Mouse (Mus musculus) ES-E14 (cell line): ENCODE data around the gene Ppard. TPM values are rescaled to one million over a fixed set of nuclear protein-coding genes. Genes with fewer than 3 reads are reported as not detected.

Experiments
- DNase-seq: peaks from one replicate; pipeline ENCODE4 v3.0.0-alpha.2; 2013; ENCODE audit warnings: low read depth, low spot score
- H3K27ac ChIP-seq: 2 replicates; pipeline ENCODE4 v1.5.1; 2012; ENCODE audit warnings: low read depth, mild to moderate bottlenecking, low read length, moderate library complexity, mixed read lengths; ENCODE audit not compliant: poor library complexity, insufficient read depth, severe bottlenecking
- H3K36me3 ChIP-seq: 2 replicates; pipeline ENCODE4 v1.6.1; 2012; ENCODE audit warnings: mild to moderate bottlenecking, low read length, moderate library complexity, mixed read lengths; ENCODE audit not compliant: control insufficient read depth, poor library complexity, insufficient read depth, severe bottlenecking
- H3K4me1 ChIP-seq, 2 experiments: fragments of 150-350 bp in 1 of 2; sonication (generic) in 1 of 2; 2 replicates each; pipeline ENCODE4 v1.6.1; 2012; ENCODE audit warnings: low read length in 2 of 2, mild to moderate bottlenecking in 1 of 2, mixed read lengths in 1 of 2; ENCODE audit not compliant: control insufficient read depth in 2 of 2, insufficient read depth in 2 of 2, poor library complexity in 1 of 2
- H3K4me3 ChIP-seq, 2 experiments: fragments of 150-350 bp in 1 of 2; sonication (generic) in 1 of 2; 2 replicates each; pipeline ENCODE4 v1.5.1; 2012; ENCODE audit warnings: low read length in 2 of 2, low read depth in 1 of 2, mild to moderate bottlenecking in 1 of 2, mixed read lengths in 1 of 2; ENCODE audit not compliant: insufficient read depth in 1 of 2, poor library complexity in 1 of 2, severe bottlenecking in 1 of 2
- H3K9ac ChIP-seq: 2 replicates; pipeline ENCODE4 v1.6.1; 2012; ENCODE audit warnings: low read depth, mild to moderate bottlenecking, low read length, mixed read lengths; ENCODE audit not compliant: poor library complexity, insufficient read depth, severe bottlenecking
- H3K9me3 ChIP-seq: fragments of 150-350 bp; sonication (generic); 2 replicates; pipeline ENCODE4 v1.6.1; 2012; ENCODE audit warnings: low read depth, mild to moderate bottlenecking, low read length; ENCODE audit not compliant: control insufficient read depth, insufficient read depth
- CHD2 ChIP-seq: IDR thresholded peaks from 2 replicates; pipeline ENCODE4 v1.6.1; 2014; ENCODE audit warnings: mild to moderate bottlenecking, low read depth, low read length, inconsistent platforms
- HCFC1 ChIP-seq: IDR thresholded peaks from 2 replicates; pipeline ENCODE4 v1.6.1; 2012; ENCODE audit warnings: low read length, inconsistent platforms, borderline replicate concordance; ENCODE audit not compliant: insufficient read depth
- MAFK ChIP-seq: IDR thresholded peaks from 2 replicates; pipeline ENCODE4 v1.6.1; 2014; ENCODE audit warnings: mild to moderate bottlenecking, low read depth, low read length, inconsistent platforms; ENCODE audit not compliant: insufficient read depth
- ZC3H11A ChIP-seq: IDR thresholded peaks from 2 replicates; pipeline ENCODE4 v1.6.1; 2012; ENCODE audit warnings: low read depth, mild to moderate bottlenecking, inconsistent platforms, low read length, borderline replicate concordance
- ZNF384 ChIP-seq: IDR thresholded peaks from 2 replicates; pipeline ENCODE4 v1.6.1; 2012; ENCODE audit warnings: low read depth, low read length, inconsistent platforms
- in situ Hi-C, 2 experiments: fragments of 600-800 bp; cut with MboI; formaldehyde crosslinking; loops; one replicate each; pipeline ENCODE4 v1.15.1; 2025; ENCODE audit warnings: low sequenced_read_pairs in 2 of 2, inconsistent platforms in 1 of 2; ENCODE audit not compliant: unreplicated experiment in 2 of 2
- total RNA-seq: library from RNA; depleted of rRNA; stranded (reverse); fragments of 300-350 nt; gene quantifications from 2 replicates; pipeline ENCODE4 v1.2.3, GENCODE M21; 2012

Gene Ppard
- total RNA-seq, 1 experiment, result 6.7 TPM

- H3K4me1 ChIP-seq, result peaks cover 0 to 31% of the 10 kb centered on the region in 2 experiments; a peak in 1 of 4 replicates
- no peaks in the 10 kb centered on the region for H3K9me3 ChIP-seq
- peaks cover 35% of the 10 kb centered on the region for H3K36me3 ChIP-seq
- H3K4me3 ChIP-seq, result no peak overlapping the region
- DNase-seq, result no peak
- TF ChIP-seq HCFC1 (no peak), MAFK (no peak)
- H3K27ac ChIP-seq, result no peak overlapping the region
- H3K9ac ChIP-seq, result no peak overlapping the region
- in situ Hi-C loops, result no loop called here
These were observed 100.5 kb downstream of the Ppard start for GRCm38 (mm10) chr17:28332915-28333546.

GRCm38 (mm10) chr17:28335267-28335666, 102.8 kb downstream of the Ppard start:
- no peak overlapping the region for H3K27ac ChIP-seq
- H3K9ac ChIP-seq, result no peak overlapping the region
- H3K4me3 ChIP-seq, result no peak overlapping the region
- H3K4me1 ChIP-seq, result peaks cover 0 to 36% of the 10 kb centered on the region in 2 experiments; a peak in 1 of 4 replicates
- H3K9me3 ChIP-seq, result no peaks in the 10 kb centered on the region
- H3K36me3 ChIP-seq, result peaks cover 17% of the 10 kb centered on the region
- no peak for TF ChIP-seq ZC3H11A
- TF ChIP-seq MAFK, result no peak
- no peak for TF ChIP-seq ZNF384
- no peak for DNase-seq
- in situ Hi-C loops, result no loop called here

- Histone ChIP-seq H3K4me3 (no peak overlapping the region), H3K4me1 (peaks cover 0 to 38% of the 10 kb centered on the region in 2 experiments; a peak in 2 of 4 replicates), H3K27ac (no peak overlapping the region), H3K9me3 (no peaks in the 10 kb centered on the region), H3K36me3 (peaks cover 4% of the 10 kb centered on the region; the same call in 1 of the 2 replicates), H3K9ac (no peak overlapping the region)
- DNase-seq, result no peak
- TF ChIP-seq ZC3H11A, result no peak
- TF ChIP-seq MAFK, result no peak
- TF ChIP-seq HCFC1, result no peak
- in situ Hi-C loops, result no loop called here
These were observed 105.0 kb downstream of the Ppard start for GRCm38 (mm10) chr17:28337547-28337946.

- in situ Hi-C loops, result no loop called here
- H3K36me3 ChIP-seq, result no peaks in the 10 kb centered on the region; the same call in 1 of the 2 replicates
- no peaks in the 10 kb centered on the region for H3K9me3 ChIP-seq
- no peak for DNase-seq
- H3K4me1 ChIP-seq, result peaks cover 3 to 34% of the 10 kb centered on the region in 2 experiments; a peak in 2 of 4 replicates
- H3K4me3 ChIP-seq, result peak overlapping the region in 1 of 2 experiments; percentile 44; a peak in 1 of 4 replicates
- H3K27ac ChIP-seq, result peak overlapping the region; percentile 30; the same call in 1 of the 2 replicates
- TF ChIP-seq ZNF384 (no peak), HCFC1 (no peak), ZC3H11A (no peak), CHD2 (no peak), MAFK (no peak)
- H3K9ac ChIP-seq, result 0 out of 2 replicates have a peak overlapping the region, but pooled peaks have one; percentile 37
These were observed 108.1 kb downstream of the Ppard start for GRCm38 (mm10) chr17:28340578-28340977.
